Mouse (Mus musculus) R1 (cell line): ENCODE measurements around the gene Rrad.

Experiments
- DNase-seq: peaks from one replicate; pipeline ENCODE4 v3.0.0-alpha.2; 2018; ENCODE audit warnings: low read depth, low spot score

Rrad gene

GRCm38 (mm10) chr8:104613119-104613518 lies 18.0 kb downstream of the Rrad start:
- DNase-seq: no peak

- no peak for DNase-seq
Measured at GRCm38 (mm10) chr8:104611613-104612012, 19.5 kb downstream of the Rrad start.

GRCm38 (mm10) chr8:104610185-104610766 lies 20.9 kb downstream of the Rrad start:
- DNase-seq: no peak

GRCm38 (mm10) chr8:104609222-104609621 lies 21.9 kb downstream of the Rrad start:
- no peak for DNase-seq

- no peak for DNase-seq
Measured at GRCm38 (mm10) chr8:104607944-104608343, 23.2 kb downstream of the Rrad start.

- no peak for DNase-seq
Measured at GRCm38 (mm10) chr8:104606329-104606728, 24.8 kb downstream of the Rrad start.

GRCm38 (mm10) chr8:104603245-104603593 lies 27.9 kb downstream of the Rrad start:
- DNase-seq: no peak

GRCm38 (mm10) chr8:104602468-104603244 lies 28.5 kb downstream of the Rrad start:
- peak; percentile 97 for DNase-seq

GRCm38 (mm10) chr8:104601941-104602371 lies 29.2 kb downstream of the Rrad start:
- DNase-seq: peak; percentile 86

GRCm38 (mm10) chr8:104601386-104601785 lies 29.7 kb downstream of the Rrad start:
- DNase-seq: peak; percentile 35

GRCm38 (mm10) chr8:104598496-104598895 lies 32.6 kb downstream of the Rrad start:
- DNase-seq: peak; percentile 26

- DNase-seq: no peak
Measured at GRCm38 (mm10) chr8:104597656-104598055, 33.5 kb downstream of the Rrad start.

GRCm38 (mm10) chr8:104595773-104596536 lies 35.2 kb downstream of the Rrad start:
- DNase-seq: peak; percentile 46

- DNase-seq: no peak
Measured at GRCm38 (mm10) chr8:104594611-104595362, 36.3 kb downstream of the Rrad start.

- DNase-seq: no peak
Measured at GRCm38 (mm10) chr8:104593536-104594325, 37.4 kb downstream of the Rrad start.

- DNase-seq: no peak
Measured at GRCm38 (mm10) chr8:104592566-104592965, 38.6 kb downstream of the Rrad start.

- no peak for DNase-seq
Measured at GRCm38 (mm10) chr8:104591856-104592255, 39.3 kb downstream of the Rrad start.

GRCm38 (mm10) chr8:104591133-104591834 lies 39.8 kb downstream of the Rrad start, which contains the start of gene Pdp2:
Gene Pdp2 (plus strand): TSS chr8:104591451.
- peak; percentile 97 for DNase-seq

GRCm38 (mm10) chr8:104590284-104590683 lies 40.8 kb downstream of the Rrad start:
- DNase-seq: no peak

GRCm38 (mm10) chr8:104584522-104584921 lies 46.6 kb downstream of the Rrad start:
- DNase-seq: no peak
